Mouse (Mus musculus): ENCODE results near the gene Ston2. TPM values are rescaled to one million over a fixed set of nuclear protein-coding genes. Genes with fewer than 3 reads are reported as not detected.
"Not testable (repeated sequence)": the region's sequence is repeated elsewhere in the genome, so short reads cannot be mapped to it uniquely, and the experiment has no call there.

The Ston2 gene
- polyA plus RNA-seq, 1 experiment from 2014 or later: 10.6 TPM

DNA sequence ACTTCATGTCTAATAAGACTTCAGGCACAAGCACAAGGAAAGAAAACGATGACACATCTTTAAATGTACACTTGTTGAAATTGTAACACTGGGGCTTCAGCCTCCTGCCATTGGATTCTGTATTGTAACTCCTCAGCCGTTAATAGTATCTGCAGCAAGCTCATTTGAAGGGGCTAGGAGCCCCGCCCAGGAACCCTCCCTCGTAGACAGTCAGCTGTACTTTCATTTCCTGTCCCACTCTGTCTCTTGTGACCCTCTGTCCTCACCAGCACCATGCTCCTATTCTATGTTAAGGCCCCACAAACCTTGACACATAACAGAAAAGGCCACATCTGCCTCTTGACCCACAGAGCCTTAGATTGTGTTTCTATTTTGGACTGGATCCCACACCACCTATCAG is 3.6 kb upstream of the Ston2 start:
- WGBS: 53% methylated on average over 4 of the region's 4 CpGs
- no peak overlapping the region for H3K4me3 ChIP-seq (ENCODE audit: low read depth, low read length)
- no peak overlapping the region for H3K9ac ChIP-seq
- TF ChIP-seq CTCF (IDR thresholded peaks at IDR 0.05; ENCODE audit: low read depth): no peak
- H3K4me1 ChIP-seq (ENCODE audit: insufficient read depth): no peaks in the 10 kb centered on the region; the same call in 1 of the 2 replicates
- H3K36me3 ChIP-seq (ENCODE audit: insufficient read depth): no peaks in the 10 kb centered on the region
- no peak overlapping the region for H3K27ac ChIP-seq (ENCODE audit: low read depth)
- H3K4me2 ChIP-seq: no peak overlapping the region
- no peak for ATAC-seq (ENCODE audit: insufficient read depth)
- DNase-seq: no peak
- H3K9me3 ChIP-seq (ENCODE audit: low read depth, low read length): no peaks in the 10 kb centered on the region
- H3K27me3 ChIP-seq (ENCODE audit: insufficient read depth, low read length): no peaks in the 10 kb centered on the region

DNA sequence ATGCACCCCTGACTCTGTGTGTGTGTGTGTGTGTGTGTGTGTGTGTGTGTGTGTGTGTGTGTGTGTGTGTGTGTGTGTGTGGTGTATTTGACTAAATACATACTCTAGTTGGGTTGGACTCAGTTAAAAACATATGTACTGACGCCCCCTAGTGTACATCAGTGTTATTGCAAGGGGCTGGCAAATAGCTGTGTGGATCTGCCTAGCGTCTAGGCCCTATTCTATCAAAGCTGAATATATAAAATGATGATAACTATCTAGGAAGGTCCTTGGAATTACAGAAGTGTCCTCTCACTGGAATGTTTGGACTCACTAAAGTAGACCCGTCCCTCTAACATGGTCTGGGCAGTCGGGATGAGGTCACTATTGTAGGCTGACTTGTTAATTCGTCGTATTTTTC is 1.6 kb upstream of the Ston2 start:
- DNase-seq: peak; percentile 80
- no peak overlapping the region for H3K4me2 ChIP-seq
- H3K36me3 ChIP-seq (ENCODE audit: insufficient read depth): no peaks in the 10 kb centered on the region
- peak; percentile 83 for TF ChIP-seq CTCF (IDR thresholded peaks at IDR 0.05; ENCODE audit: low read depth)
- H3K27ac ChIP-seq (ENCODE audit: low read depth): no peak overlapping the region
- no peaks in the 10 kb centered on the region for H3K9me3 ChIP-seq (ENCODE audit: low read depth, low read length)
- H3K4me3 ChIP-seq (ENCODE audit: low read depth, low read length): no peak overlapping the region
- H3K4me1 ChIP-seq (ENCODE audit: insufficient read depth): no peaks in the 10 kb centered on the region; the same call in 1 of the 2 replicates
- H3K27me3 ChIP-seq (ENCODE audit: insufficient read depth, low read length): no peaks in the 10 kb centered on the region
- 55% methylated on average over 6 of the region's 6 CpGs for WGBS
- no peak for ATAC-seq (ENCODE audit: insufficient read depth)
- H3K9ac ChIP-seq: no peak overlapping the region

DNA sequence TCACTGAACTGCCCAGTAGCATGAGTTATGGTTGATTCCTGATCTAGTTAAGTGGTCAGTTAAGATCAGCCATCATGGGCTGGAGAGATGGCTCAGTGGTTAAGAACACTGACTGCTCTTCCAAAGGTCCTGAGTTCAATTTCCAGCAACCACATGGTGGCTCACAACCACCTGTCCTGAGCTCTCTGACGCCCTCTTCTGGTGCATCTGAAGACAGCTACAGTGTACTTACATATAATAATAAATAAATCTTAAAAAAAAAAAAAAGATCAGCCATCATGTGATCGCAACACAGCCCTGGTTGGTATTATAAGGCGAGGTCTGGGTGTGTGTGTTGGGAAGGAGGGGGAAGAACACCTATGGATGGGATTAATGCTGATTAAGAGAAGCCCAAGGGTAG is 259 bp upstream of the Ston2 start:
- H3K27ac ChIP-seq (ENCODE audit: low read depth); H3K4me2 ChIP-seq; ATAC-seq (ENCODE audit: insufficient read depth); H3K4me1 ChIP-seq (ENCODE audit: insufficient read depth); H3K36me3 ChIP-seq (ENCODE audit: insufficient read depth); DNase-seq; H3K9ac ChIP-seq; H3K4me3 ChIP-seq (ENCODE audit: low read depth, low read length); H3K27me3 ChIP-seq (ENCODE audit: insufficient read depth, low read length); H3K9me3 ChIP-seq (ENCODE audit: low read depth, low read length): not testable (repeated sequence)
- WGBS: 58% methylated on average over 3 of the region's 3 CpGs

DNA sequence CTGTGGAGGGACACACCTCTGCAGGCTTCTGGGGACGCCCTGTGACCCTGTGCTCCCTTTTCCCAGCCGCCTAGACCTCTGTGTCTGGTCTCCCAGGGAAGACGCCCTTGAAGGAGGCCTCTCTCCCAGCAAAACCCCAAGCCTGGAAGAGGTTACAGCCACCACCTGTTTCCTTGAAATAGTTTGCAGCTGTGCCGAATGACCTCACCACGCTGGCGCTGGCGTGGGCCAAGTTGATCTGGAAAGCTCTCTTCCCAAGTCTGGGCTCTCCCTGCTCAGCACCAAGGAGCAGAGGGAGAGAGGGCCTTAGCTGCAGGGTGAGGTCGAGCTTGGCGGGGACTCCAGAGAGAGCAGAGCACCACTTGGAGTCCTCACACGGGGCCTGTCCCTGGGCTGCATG is 1.8 kb downstream of the Ston2 start:
- H3K4me1 ChIP-seq (ENCODE audit: insufficient read depth): no peaks in the 10 kb centered on the region
- TF ChIP-seq CTCF (IDR thresholded peaks at IDR 0.05; ENCODE audit: low read depth): no peak
- no peaks in the 10 kb centered on the region for H3K36me3 ChIP-seq (ENCODE audit: insufficient read depth)
- no peaks in the 10 kb centered on the region for H3K27me3 ChIP-seq (ENCODE audit: insufficient read depth, low read length)
- no peaks in the 10 kb centered on the region for H3K9me3 ChIP-seq (ENCODE audit: low read depth, low read length)
- no peak overlapping the region for H3K4me2 ChIP-seq
- no peak overlapping the region for H3K9ac ChIP-seq
- H3K4me3 ChIP-seq (ENCODE audit: low read depth, low read length): no peak overlapping the region
- peak; percentile 55 for DNase-seq
- 34% methylated on average over 10 of the region's 10 CpGs for WGBS
- peak; percentile 78 for ATAC-seq (ENCODE audit: insufficient read depth)
- no peak overlapping the region for H3K27ac ChIP-seq (ENCODE audit: low read depth)

DNA sequence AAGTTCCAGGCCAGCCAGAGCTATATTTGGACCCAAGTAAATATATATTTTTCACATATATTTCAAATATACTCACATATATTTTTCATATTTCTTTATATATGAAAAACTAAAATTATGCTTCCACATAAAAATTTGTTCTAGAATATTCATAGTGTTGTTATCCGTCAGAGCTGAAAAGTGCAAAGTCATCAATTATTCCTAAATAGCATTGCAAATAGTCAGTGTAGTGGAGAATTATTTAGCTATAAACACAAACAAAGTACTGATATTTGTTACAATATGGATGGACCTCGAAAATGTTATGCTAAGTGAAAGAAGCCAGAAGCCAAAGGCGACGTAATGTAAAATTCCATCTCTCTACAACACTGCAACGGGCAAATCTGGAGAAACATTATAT is 6.8 kb downstream of the Ston2 start:
- no peaks in the 10 kb centered on the region for H3K4me1 ChIP-seq (ENCODE audit: insufficient read depth)
- H3K4me3 ChIP-seq (ENCODE audit: low read depth, low read length): no peak overlapping the region
- ATAC-seq (ENCODE audit: insufficient read depth): no peak
- 0 out of 2 replicates have a peak, but pooled peaks cover 4% of the 10 kb centered on the region for H3K27me3 ChIP-seq (ENCODE audit: insufficient read depth, low read length)
- no peaks in the 10 kb centered on the region for H3K9me3 ChIP-seq (ENCODE audit: low read depth, low read length)
- H3K9ac ChIP-seq: no peak overlapping the region
- H3K27ac ChIP-seq (ENCODE audit: low read depth): no peak overlapping the region
- no peak for TF ChIP-seq CTCF (IDR thresholded peaks at IDR 0.05; ENCODE audit: low read depth)
- no peak for DNase-seq
- no peaks in the 10 kb centered on the region for H3K36me3 ChIP-seq (ENCODE audit: insufficient read depth)
- no peak overlapping the region for H3K4me2 ChIP-seq
- 84% methylated on average over 5 of the region's 5 CpGs for WGBS

DNA sequence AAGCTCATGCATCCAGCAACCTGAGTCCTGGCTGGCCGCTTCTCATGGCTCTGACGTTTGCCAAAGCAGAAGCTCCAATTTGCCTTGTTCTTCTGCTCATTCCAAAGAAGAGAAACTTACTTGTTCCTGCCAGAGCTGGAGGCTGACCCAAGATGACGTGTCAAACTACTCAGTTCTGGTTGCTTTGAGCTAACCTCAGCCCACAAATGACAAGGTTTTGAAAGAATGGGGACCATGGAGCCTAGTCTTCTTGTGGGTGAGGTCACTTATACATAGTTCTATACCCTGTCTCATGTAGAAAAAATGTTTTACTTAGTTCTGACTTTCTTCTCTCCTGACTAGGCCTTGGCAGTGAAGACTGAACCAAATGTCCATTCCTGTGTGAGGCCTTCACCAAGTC is 7.7 kb downstream of the Ston2 start:
- 77% methylated on average over 3 of the region's 3 CpGs for WGBS
- DNase-seq (no peak), ATAC-seq (ENCODE audit: insufficient read depth) (no peak)
- Histone ChIP-seq H3K9ac (no peak overlapping the region), H3K4me1 (ENCODE audit: insufficient read depth) (no peaks in the 10 kb centered on the region), H3K27ac (ENCODE audit: low read depth) (no peak overlapping the region), H3K4me3 (ENCODE audit: low read depth, low read length) (no peak overlapping the region), H3K9me3 (ENCODE audit: low read depth, low read length) (no peaks in the 10 kb centered on the region), H3K4me2 (no peak overlapping the region), H3K36me3 (ENCODE audit: insufficient read depth) (no peaks in the 10 kb centered on the region), H3K27me3 (ENCODE audit: insufficient read depth, low read length) (0 out of 2 replicates have a peak, but pooled peaks cover 4% of the 10 kb centered on the region)
- TF ChIP-seq CTCF (IDR thresholded peaks at IDR 0.05; ENCODE audit: low read depth): no peak

DNA sequence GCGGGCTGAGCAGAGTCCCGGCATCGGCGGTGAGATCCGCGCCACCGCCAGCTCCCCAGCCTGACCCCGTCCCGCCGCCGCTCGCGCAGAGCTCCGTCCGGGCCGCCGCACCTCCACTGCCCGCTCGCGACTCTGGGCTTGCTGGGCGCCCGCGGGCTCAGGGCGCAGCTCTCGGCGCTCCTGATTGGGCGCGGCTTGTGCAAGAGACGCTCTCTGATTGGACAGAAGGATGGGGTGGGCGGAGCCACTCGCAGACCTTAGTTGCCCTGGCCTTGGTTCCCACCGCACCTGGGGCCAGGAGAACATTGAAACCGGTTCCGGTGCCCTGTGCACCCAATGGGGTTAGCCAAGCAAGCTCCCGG is 9.2 kb downstream of the Ston2 start:
- peak overlapping the region; percentile 52 for H3K9ac ChIP-seq
- H3K4me3 ChIP-seq (ENCODE audit: low read depth, low read length): peak overlapping the region; percentile 65
- no peaks in the 10 kb centered on the region for H3K4me1 ChIP-seq (ENCODE audit: insufficient read depth)
- no peaks in the 10 kb centered on the region for H3K36me3 ChIP-seq (ENCODE audit: insufficient read depth)
- ATAC-seq (ENCODE audit: insufficient read depth) (peak; percentile 92), DNase-seq (peak; percentile 84)
- TF ChIP-seq CTCF (IDR thresholded peaks at IDR 0.05; ENCODE audit: low read depth): no peak
- H3K9me3 ChIP-seq (ENCODE audit: low read depth, low read length): no peaks in the 10 kb centered on the region
- H3K27me3 ChIP-seq (ENCODE audit: insufficient read depth, low read length): 0 out of 2 replicates have a peak, but pooled peaks cover 4% of the 10 kb centered on the region
- H3K4me2 ChIP-seq: peak overlapping the region; percentile 89
- WGBS: under 1% methylated on average over 34 of the region's 35 CpGs
- no peak overlapping the region for H3K27ac ChIP-seq (ENCODE audit: low read depth)

All from lung, embryonic 14.5 days (tissue).